8 mouse cellular contexts compared by ENCODE assay signal in the genomic region with DNA sequence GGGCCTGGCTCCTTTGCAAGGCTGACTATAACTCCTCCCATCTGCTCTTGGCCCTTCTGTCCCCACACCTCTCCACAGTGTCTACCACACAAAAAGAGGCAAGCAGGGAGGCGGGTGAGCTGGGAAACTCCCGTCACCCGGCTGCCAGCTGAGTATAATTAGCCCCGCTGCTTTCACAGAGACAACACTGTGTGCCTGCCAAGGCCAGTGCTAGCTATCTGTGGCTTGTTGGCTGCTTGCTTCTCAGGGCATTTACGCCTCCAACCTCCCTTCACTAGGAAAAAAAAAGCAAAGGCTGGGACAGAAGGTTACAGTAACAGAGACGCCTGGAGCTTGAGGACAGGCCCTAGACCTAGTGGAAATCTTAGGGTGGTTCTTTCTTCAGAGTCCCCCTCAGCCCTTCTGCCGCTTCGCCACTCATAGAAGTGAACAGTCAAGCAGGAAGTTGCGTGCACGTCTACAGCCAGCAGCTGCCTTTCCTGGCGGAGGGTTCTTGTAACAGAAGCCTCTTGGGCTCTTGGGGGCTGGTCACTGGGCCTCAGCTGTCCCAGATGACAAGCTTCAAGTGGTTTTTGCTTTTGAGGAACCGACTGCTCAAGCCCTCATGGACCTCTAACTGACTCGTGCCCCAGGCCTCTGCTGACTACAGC. TPM values are rescaled to one million over a fixed set of nuclear protein-coding genes. Genes with fewer than 3 reads are reported as not detected.
DNase-seq lines count a peak whose midpoint lies in the region; ATAC-seq lines count a peak whose summit lies in the region.

No protein-coding gene starts in this region.

- DNase-seq in ZHBTc4 (ENCODE audit: low read depth, low spot score): peak; percentile 79
- DNase-seq in embryo, embryonic 10 days (ENCODE audit: low spot score): peak; percentile 59
- DNase-seq in gastrocnemius, postnatal 25 days: peak; percentile 88
- DNase-seq in intestine, embryonic 14.5 days (ENCODE audit: low spot score): no peak
- DNase-seq in left cerebral cortex, postnatal 10 days (ENCODE audit: extremely low spot score in 1 of 2, low spot score in 2 of 2): peak; percentile 86
- DNase-seq in right cerebral cortex, adult 2 months (ENCODE audit: low spot score in 2 of 2): peak; percentile 84 to 85
- no peak for DNase-seq in urinary bladder, postnatal 25 days (ENCODE audit: low spot score)

- no peak overlapping the region for H3K9ac ChIP-seq in intestine, embryonic 14.5 days (ENCODE audit: low read length)

- H3K4me2 ChIP-seq in intestine, embryonic 14.5 days (ENCODE audit: low read length): no peak overlapping the region

- H3K4me1 ChIP-seq in intestine, embryonic 14.5 days (replicated peaks; ENCODE audit: control insufficient read depth, insufficient read depth, low read length): peaks cover 29% of the 10 kb centered on the region
- H3K4me1 ChIP-seq in megakaryocyte, embryonic 14.5 days: peaks cover 56% of the 10 kb centered on the region

- H3K27ac ChIP-seq in intestine, embryonic 14.5 days (ENCODE audit: low read depth): peak overlapping the region; percentile 73

- 0 out of 2 replicates have a peak, but pooled peaks have one; percentile 21 for ATAC-seq in intestine, embryonic 14.5 days (replicated peaks; ENCODE audit: low FRiP score, low TSS enrichment, low read depth)

- H3K9me3 ChIP-seq in intestine, embryonic 14.5 days (ENCODE audit: control insufficient read depth, low read length): no peaks in the 10 kb centered on the region
- H3K9me3 ChIP-seq in megakaryocyte, embryonic 14.5 days: no peaks in the 10 kb centered on the region

- intact Hi-C loops in left cerebral cortex, postnatal 10 days (cut with DNase I): no loop called here

- H3K27me3 ChIP-seq in intestine, embryonic 14.5 days (replicated peaks; ENCODE audit: control insufficient read depth, insufficient read depth, low read length): no peaks in the 10 kb centered on the region
- H3K27me3 ChIP-seq in megakaryocyte, embryonic 14.5 days (replicated peaks): peaks cover 19% of the 10 kb centered on the region

- 32% methylated on average over 13 of the region's 13 CpGs for WGBS in intestine, embryonic 14.5 days

- H3K36me3 ChIP-seq in intestine, embryonic 14.5 days (ENCODE audit: control insufficient read depth, insufficient read depth, low read length): no peaks in the 10 kb centered on the region
- no peaks in the 10 kb centered on the region for H3K36me3 ChIP-seq in megakaryocyte, embryonic 14.5 days (replicated peaks; ENCODE audit: low read length)

- H3K4me3 ChIP-seq in intestine, embryonic 14.5 days (ENCODE audit: low read depth, low read length): no peak overlapping the region
- peak overlapping the region; percentile 78 for H3K4me3 ChIP-seq in megakaryocyte, embryonic 14.5 days (replicated peaks)

RNA-seq across cellular contexts. Expression of gene Nfkbia, which starts 45.6 kb away (rescaled TPM):
- total RNA-seq in gastrocnemius, postnatal 25 days (2021): 10 to 100 TPM; 17.8 to 20.8 TPM
- polyA plus RNA-seq in intestine, embryonic 14.5 days (2014; fragmentation: Nextera tagmentation; extraction: Ambion mirVana): 75.3 and 80.3 TPM in 2 replicates
- total RNA-seq in left cerebral cortex, postnatal 10 days (2021): 10 to 100 TPM; 27.8 to 37.5 TPM
- 59.9 and 92.2 TPM in 2 replicates for polyA plus RNA-seq in megakaryocyte, embryonic 14.5 days (2012; ENCODE audit: insufficient read depth, low replicate concordance)

Comparison
In these comparisons a context has a peak if more than half of its experiments do, and no peak if none do; other contexts are left out.
1. DNase-seq: peak in ZHBTc4 (single experiment), embryo, embryonic 10 days (single experiment), gastrocnemius, postnatal 25 days (single experiment), left cerebral cortex, postnatal 10 days (2 of 2) and right cerebral cortex, adult 2 months (2 of 2); none in intestine, embryonic 14.5 days (single experiment) and urinary bladder, postnatal 25 days (single experiment).